Mouse (Mus musculus): Measurements from ENCODE around the gene Lst1. TPM values are rescaled to one million over a fixed set of nuclear protein-coding genes. Genes with fewer than 3 reads are reported as not detected.

Lst1 gene
- total RNA-seq, 2 experiments from 2014 or later: 48.4 to 66.2 TPM

- no peak for ATAC-seq (replicated peaks; ENCODE audit: low FRiP score, poor library complexity, severe bottlenecking)
Measured at GRCm38 (mm10) chr17:35213071-35213470, 24.8 kb upstream of the Lst1 start.

DNA sequence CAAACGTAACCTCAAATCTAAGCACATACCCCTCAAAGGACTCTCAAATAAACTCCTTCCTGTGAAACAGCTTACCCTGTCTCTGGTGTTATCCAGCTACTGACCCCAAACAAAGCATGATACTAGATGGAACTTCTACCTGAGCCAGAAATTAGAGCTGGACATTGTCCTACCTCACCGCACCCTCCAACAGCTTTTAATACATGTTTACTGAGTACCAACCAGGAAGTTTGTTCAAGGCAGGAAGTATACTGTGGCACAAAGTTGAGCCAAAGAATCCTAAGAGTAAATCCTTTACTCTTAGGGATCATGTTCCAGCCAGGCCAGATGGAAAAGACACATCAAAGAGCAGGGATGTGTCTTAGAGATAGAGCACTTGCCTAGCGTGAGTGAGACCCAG is 22.4 kb upstream of the Lst1 start:
- ATAC-seq (replicated peaks; ENCODE audit: low FRiP score, poor library complexity, severe bottlenecking): no peak

GRCm38 (mm10) chr17:35209785-35210535 is 21.7 kb upstream of the Lst1 start:
- no peak for ATAC-seq (replicated peaks; ENCODE audit: low FRiP score, poor library complexity, severe bottlenecking)

GRCm38 (mm10) chr17:35205380-35205769 is 17.1 kb upstream of the Lst1 start:
- no peak for ATAC-seq (replicated peaks; ENCODE audit: low FRiP score, poor library complexity, severe bottlenecking)

DNA sequence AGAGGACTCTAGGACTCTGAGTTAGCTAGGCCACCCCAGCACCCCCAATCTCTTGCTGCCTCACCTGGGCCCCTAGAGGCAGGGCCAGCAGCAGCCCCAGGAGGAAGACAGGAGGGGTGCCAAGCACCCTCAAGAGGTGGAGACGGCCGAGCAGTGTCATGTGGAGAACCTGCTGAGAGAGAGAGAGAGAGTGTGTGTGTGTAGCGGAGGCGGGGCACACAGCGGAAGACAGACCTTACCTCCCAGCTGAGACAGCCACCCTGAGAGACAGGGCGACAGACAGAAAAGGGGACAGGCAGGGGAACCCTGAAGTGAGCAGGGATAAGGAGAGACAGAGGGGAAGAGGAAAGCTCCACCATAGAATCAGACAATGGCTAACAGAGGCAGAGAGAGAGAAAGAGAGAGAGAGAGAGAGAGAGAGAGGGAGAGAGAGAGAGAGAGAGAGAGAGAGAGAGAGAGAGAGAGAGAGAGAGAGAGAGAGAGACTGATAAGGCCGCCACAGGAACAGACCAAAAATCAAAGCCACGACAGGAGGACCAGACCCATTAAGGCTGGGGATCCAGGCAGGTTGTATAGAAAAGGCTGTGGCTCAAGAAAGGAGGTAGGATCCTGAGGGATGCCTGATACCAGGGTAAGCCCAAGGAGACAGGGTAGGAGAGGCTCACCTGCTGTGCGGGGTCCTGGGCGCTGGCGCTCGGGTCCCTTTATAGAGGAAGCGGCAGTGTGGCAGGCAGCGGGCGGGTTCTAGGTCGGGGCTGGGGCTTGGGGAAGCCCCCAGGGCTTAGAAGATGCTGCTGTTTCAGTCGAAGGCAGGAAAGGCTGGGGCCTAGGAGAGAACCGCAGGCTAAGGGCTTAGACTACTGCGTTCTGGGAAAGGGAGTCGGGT is 16.5 kb upstream of the Lst1 start, which contains the start of gene Lta:
Gene Lta (minus strand): TSS at position 858 of the 886 bp plus-strand sequence.
- ATAC-seq (replicated peaks; ENCODE audit: low FRiP score, poor library complexity, severe bottlenecking): no peak

- ATAC-seq (replicated peaks; ENCODE audit: low FRiP score, poor library complexity, severe bottlenecking): no peak
Measured at GRCm38 (mm10) chr17:35202442-35202841, 14.2 kb upstream of the Lst1 start.

DNA sequence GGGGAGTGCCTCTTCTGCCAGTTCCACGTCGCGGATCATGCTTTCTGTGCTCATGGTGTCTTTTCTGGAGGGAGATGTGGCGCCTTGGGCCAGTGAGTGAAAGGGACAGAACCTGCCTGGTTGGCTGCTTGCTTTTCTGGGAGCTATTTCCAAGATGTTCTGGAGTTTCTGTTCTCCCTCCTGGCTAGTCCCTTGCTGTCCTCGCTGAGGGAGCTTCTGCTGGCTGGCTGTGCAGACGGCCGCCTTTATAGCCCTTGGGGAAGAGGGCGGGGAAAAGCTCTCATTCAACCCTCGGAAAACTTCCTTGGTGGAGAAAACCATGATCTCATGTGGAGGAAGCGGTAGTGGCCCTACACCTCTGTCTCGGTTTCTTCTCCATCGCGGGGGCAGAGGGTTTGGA is 13.5 kb upstream of the Lst1 start, which contains the start of gene Tnf:
Gene Tnf (minus strand): TSS at position 221 of the 400 bp plus-strand sequence.
- no peak for ATAC-seq (replicated peaks; ENCODE audit: low FRiP score, poor library complexity, severe bottlenecking)

DNA sequence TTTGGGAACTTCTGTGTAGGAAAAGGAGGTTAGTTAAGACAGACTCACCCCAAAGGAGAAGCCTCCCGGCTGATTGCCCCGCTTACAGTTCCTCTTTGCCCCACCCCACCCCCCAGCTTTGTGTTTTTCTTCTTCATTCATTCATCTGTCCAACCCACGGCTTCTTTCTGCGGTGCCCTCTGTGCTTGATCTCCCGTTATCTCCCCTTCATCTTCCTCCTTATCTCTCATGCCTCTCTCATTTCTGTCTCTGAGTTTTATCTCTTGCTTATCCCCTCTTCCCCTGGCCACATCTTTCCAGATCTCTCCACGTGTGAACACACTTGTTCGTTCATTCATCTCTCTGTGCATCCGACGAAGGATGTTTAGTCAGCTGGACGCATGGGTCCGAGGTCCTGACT is 12.9 kb upstream of the Lst1 start:
- no peak for ATAC-seq (replicated peaks; ENCODE audit: low FRiP score, poor library complexity, severe bottlenecking)

DNA sequence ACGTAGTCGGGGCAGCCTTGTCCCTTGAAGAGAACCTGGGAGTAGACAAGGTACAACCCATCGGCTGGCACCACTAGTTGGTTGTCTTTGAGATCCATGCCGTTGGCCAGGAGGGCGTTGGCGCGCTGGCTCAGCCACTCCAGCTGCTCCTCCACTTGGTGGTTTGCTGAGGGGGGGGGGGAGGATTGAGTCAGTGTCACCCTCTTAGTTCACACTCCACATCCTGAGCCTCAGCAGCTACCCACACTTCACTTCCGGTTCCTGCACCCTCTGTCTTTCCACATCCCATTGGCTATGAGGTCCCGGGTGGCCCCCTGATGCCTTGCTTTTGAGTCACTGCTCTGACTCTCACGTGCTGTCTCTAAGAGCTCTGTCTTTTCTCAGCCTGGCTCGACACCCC is 12.2 kb upstream of the Lst1 start:
- ATAC-seq (replicated peaks; ENCODE audit: low FRiP score, poor library complexity, severe bottlenecking): no peak

DNA sequence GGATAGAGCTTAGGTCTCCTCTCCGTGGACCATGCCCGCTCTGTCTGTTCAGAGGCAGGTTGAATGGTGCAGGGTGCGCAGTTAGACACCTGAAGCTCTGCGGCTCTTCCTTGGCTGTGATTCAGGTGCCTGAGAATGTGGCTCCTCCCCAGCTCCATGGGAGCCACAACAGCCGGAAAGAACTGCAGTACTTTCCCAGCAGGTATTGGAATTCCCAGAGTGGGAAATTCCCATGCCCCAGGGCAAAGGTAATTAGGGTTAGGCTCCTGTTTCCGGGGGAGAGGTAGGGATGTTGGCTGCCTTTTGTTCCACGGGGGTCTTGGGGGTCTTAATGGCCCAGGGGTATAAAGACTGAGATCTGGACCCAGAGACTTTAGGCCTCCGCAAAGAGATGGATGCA is 10.7 kb upstream of the Lst1 start:
- no peak for ATAC-seq (replicated peaks; ENCODE audit: low FRiP score, poor library complexity, severe bottlenecking)

DNA sequence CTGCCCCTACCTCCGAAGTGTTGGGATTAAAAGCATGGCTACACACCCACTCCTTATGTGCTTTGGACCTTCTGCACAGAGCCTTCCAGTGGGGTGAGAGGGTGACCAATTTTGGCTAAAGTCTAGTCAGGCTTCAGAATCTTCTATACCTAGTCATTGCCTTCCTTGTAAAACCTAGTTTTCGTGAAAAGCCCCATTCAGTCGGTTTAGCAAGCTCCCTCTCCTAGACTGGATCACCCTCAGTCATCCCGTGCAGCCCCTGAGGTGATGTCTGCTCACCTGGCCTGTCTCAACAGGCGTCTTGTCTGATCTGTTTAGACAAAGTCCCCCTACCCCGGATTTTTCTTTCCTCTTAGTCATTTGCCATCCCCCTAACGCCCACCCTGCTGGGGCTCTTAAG is 9.8 kb upstream of the Lst1 start:
- ATAC-seq (replicated peaks; ENCODE audit: low FRiP score, poor library complexity, severe bottlenecking): no peak

- ATAC-seq (replicated peaks; ENCODE audit: low FRiP score, poor library complexity, severe bottlenecking): no peak
Measured at GRCm38 (mm10) chr17:35197126-35197525, 8.9 kb upstream of the Lst1 start.

GRCm38 (mm10) chr17:35196321-35196641 is 8.0 kb upstream of the Lst1 start:
- ATAC-seq (replicated peaks; ENCODE audit: low FRiP score, poor library complexity, severe bottlenecking): no peak

DNA sequence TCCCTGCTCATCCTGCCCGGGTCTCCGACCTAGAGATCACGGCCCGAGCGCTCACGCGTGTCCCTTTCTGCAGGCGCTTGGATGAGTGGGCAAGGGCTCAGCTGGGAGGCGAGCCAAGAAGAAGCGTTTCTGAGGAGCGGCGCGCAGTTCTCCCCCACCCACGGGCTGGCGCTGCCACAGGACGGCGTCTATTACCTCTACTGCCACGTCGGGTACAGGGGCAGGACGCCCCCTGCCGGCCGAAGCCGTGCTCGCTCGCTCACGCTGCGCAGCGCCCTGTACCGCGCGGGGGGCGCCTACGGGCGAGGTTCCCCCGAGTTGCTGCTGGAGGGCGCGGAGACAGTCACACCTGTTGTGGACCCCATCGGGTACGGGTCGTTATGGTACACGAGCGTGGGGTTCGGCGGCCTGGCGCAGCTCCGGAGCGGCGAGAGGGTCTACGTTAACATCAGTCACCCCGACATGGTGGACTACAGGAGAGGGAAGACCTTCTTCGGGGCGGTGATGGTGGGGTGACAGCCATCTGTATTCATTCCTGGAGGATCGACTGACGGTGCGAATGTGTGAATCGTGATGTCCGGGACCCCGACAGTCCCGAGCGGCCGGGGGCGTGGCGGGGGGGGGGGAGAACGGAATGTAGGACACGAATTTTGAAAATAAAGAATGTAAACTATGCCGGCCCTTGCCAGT is 7.5 kb upstream of the Lst1 start:
- peak; percentile 75; the same call in 1 of the 2 replicates for ATAC-seq (replicated peaks; ENCODE audit: low FRiP score, poor library complexity, severe bottlenecking)

GRCm38 (mm10) chr17:35194844-35195630 is 6.8 kb upstream of the Lst1 start:
- ATAC-seq (replicated peaks; ENCODE audit: low FRiP score, poor library complexity, severe bottlenecking): no peak

GRCm38 (mm10) chr17:35193881-35194843 is 5.9 kb upstream of the Lst1 start, which contains the start of gene Ltb:
Gene Ltb (plus strand): TSS chr17:35194439.
- no peak for ATAC-seq (replicated peaks; ENCODE audit: low FRiP score, poor library complexity, severe bottlenecking)

GRCm38 (mm10) chr17:35192924-35193323 is 4.7 kb upstream of the Lst1 start:
- no peak for ATAC-seq (replicated peaks; ENCODE audit: low FRiP score, poor library complexity, severe bottlenecking)

DNA sequence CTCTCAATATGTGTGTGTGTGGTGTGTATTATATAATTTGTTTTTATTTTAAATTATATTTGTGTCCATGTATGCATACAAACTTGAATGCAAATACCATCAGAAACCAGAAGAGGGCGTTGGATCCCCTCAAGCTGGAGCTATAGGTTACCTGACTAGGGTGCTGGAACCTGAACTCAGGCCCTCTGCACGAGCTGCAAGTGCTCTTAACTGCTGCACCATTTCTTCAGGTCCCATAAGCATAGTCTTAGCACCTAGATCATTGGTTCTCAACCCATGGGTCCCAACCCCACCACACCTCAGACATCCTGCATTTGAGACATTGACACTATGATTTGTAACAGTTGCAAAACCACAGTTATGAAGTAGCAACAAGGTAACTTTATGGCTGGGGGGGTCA is 3.5 kb upstream of the Lst1 start:
- no peak for ATAC-seq (replicated peaks; ENCODE audit: low FRiP score, poor library complexity, severe bottlenecking)

GRCm38 (mm10) chr17:35190096-35190495 is 1.9 kb upstream of the Lst1 start:
- ATAC-seq (replicated peaks; ENCODE audit: low FRiP score, poor library complexity, severe bottlenecking): no peak

Data from erythroid progenitor cell, adult 5-6 weeks (primary cell).